Mouse (Mus musculus): ENCODE measurements around the gene Hsd17b2.
"Not testable (repeated sequence)": the region's sequence is repeated elsewhere in the genome, so short reads cannot be mapped to it uniquely, and the experiment has no call there.

The Hsd17b2 gene

DNA sequence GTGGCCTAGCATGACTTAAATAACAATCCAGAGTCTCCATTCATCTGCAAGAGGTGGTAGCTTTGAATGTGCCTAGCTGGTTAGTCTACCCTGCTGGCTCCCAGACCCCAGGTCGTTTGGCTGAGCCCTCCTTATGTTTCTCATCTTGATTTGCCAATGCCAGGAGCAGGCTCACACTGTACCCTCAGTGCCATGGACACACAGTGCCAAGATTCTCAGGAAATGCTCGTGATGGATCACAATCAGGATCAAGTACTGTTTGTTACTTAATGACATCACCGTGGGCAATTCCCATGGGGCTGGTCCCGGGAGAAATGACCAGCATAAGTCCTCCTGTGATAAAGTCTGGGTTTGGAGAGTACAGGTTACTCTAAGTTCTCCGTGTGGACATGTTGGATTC, 14.2 kb downstream of the Hsd17b2 start:
- no peak for DNase-seq (ENCODE audit: low spot score)

DNA sequence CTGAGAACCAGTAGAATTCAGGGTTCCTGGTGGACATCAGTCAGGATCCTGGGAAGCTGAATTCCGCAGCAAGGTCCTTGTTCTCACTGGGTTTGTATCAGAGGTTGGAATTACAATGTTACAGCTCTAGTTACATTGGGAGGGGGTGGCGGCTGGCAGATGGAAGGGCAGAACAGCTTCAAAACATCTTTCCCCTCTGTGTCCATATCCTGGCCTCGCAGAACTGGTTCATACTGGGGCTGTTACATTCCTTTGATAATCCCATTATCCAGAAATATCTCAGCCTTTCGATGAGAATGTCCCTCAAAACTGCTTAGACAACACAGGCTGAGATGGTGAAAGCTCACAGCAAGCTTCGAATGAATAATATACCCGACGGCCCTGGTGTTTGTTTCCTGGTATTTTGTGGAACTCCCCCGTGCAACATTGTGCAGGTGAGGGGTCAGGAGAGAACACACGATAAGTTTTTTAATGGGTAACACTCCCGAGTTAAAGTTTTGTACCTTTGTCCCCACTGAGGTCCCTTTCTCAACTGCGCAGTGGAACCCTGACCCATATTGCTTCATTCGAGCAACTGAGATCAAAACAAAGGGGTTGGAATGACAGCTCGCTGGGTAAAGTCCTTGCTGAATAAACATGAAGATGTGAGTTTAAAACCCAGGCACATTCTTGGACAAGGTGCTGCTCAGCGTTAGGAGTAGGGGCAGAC, 16.6 kb downstream of the Hsd17b2 start:
- no peak for DNase-seq (ENCODE audit: low spot score)

DNA sequence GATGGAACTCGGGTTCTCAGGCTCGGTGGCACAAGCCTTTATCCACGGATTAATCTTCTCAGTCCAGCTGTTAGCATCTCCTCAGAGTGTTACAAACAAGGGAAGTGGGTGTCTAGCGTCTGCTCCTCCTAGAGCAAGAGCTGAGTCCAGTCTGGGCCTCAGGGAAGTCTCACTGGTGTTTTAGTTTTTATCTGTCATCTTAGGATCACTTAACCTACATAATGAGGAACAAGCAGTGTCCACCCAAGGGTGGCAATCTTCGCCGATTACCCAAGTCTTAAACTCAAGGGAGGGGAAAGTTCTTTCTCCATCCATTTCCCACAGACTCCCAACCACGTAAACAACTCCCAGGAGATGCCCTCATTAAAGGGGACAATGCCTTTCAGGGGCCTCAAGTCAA, 24.8 kb downstream of the Hsd17b2 start:
- DNase-seq (ENCODE audit: low spot score), result no peak

DNA sequence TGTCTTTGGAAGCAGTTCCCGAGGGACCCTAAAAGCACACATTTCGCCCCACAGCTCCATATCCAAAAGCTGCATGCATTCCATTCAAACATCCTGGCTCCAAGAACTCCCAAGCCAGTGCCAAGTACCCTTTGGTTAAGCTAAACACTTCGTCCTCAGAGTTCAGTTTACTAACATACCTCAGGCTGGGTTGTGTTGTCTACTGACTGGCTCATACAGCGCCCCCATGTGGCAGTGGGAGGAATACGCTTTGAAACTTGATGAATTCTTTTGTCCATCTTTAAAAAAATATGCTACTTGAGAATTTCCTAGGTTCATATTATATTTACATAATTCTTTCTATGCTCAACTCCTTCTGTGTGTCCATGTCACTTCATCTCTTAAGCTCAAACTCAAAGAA, 25.9 kb downstream of the Hsd17b2 start:
- DNase-seq (ENCODE audit: low spot score), result no peak

DNA sequence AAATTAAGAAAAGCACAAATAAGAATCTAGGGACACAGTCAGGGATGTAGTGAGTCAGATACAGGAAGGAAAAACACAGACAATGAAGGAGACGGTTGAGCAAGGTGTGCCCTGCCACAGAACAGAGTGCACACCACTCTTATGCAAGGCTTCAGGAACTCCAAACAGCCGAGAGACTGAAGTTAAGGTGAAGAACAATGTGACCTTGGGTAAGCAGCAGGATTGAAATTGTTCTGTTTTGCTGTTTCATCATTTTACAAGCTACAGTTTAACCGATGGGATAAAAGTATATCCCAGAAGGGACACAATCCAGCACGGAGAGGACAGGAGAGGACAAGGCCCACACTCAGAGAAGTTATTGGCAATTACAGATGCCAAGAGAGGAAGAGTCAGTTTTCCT, 26.5 kb downstream of the Hsd17b2 start:
- no peak for DNase-seq (ENCODE audit: low spot score)

DNA sequence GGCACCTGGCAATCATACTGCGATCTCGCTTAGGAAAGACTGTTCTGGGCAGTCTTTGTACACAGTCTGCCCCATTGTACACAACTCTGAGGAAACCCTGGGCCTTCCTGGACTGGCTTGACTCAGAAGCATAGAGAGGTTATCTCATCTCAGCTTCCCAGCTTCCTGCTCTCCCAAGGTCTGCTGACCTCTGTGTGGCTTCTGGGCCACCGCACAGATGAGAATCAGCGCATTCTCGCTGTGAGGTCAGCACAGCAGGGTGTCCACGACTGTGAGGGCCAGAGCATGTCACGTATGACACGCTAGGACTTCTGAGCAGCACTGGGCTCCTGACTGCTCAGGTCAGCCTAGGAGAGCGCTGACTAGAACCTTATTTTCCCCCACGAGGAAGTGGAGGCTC, 29.3 kb downstream of the Hsd17b2 start:
- no peak for DNase-seq (ENCODE audit: low spot score)

DNA sequence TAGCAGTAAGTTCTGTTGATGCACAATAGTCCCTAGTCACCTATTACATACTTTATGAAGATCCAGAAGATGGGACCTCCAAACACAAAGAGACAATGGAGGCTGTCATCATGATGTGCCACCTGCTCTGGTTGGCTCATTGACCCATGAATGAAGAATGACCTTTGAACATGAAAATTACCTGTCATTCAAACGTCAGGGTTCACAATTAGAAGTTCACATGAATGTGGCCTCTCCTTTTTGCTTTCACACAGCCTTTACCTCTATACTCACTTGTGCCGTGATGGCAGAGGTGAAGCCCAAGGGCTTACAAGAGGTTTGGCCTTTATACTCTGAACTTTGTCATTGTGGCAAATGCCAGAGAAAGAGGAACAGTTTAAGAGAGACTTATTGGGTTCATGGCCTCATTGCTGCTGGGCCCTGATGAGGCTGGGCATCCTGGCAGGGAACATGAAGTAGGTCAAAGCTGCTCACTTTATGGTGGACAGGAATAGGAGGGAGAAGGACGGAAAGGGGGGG, 35.0 kb downstream of the Hsd17b2 start:
- no peak for DNase-seq (ENCODE audit: low spot score)

DNA sequence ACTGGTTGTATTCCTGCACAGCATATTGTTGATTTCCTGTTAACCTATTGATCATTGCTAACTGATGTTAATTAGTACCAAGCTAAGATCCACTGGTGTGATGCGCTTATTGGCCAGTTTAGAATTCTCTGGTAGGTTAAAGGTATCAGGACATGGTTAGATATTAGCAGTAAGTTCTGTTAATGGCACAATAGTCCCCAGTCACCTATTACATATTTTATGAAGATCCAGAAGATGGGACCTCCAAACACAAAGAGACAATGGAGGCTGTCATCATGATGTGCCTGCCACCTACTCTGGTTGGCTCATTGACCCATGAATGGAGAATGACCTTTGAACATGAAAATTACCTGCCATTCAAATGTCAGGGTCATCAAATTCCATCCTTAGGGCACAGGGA, 36.5 kb downstream of the Hsd17b2 start:
- not testable (repeated sequence) for DNase-seq (ENCODE audit: low spot score)

DNA sequence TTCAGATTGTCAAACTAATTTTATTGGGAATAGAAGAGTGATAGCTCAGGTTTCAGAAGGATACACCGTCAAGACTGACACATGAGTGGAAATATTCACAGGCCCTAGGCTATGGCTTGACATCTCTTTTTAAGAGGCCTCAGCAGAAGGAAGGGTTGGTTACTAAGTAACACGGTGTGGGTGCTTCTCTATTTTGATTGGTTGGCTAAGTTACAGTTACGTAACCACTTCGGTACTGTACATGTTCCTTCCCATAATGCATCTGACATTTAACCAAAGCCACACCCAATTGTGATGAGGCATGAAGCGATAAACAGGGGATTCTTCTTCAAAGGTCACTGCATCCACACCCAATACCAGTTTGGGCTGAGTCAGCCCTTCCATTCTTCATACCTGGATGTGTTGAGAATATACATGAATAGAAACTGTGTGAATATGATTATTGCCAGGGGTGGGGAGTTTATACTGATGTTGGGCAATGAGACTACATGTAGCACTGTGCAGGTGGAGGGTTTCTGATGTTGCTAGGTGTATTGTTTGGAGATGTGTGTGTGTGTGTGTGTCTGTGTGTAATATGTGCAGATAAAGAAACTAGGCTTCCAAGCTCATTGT, 38.8 kb downstream of the Hsd17b2 start:
- no peak for DNase-seq (ENCODE audit: low spot score)

DNA sequence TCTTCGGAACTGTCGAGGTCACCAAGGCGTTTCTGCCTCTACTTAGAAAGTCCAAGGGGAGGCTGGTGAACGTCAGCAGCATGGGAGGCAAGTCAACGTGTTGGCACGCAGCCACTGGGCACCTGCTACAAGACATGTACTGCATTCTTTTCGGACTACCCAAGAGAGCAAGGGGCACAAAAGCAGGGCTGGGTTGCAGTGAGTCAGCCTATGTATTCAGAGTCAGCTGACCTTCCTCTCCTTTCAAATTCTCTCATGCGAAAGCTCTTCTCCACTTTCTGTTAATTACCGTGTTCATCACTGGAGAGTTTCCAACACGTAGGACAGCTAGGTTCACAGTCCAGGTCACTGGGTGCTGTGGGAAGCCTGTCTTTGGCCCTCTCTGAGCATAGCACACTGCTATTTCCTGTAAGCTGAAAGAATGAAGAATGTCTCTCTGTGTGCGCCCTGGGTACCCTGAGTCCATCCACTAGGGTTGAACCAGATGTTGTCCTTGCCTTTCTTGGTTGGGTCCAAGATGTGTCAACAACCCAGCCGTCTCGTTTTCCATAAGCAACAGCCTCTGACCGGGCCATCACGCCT, 40.8 kb downstream of the Hsd17b2 start:
- DNase-seq (ENCODE audit: low spot score), result no peak

DNA sequence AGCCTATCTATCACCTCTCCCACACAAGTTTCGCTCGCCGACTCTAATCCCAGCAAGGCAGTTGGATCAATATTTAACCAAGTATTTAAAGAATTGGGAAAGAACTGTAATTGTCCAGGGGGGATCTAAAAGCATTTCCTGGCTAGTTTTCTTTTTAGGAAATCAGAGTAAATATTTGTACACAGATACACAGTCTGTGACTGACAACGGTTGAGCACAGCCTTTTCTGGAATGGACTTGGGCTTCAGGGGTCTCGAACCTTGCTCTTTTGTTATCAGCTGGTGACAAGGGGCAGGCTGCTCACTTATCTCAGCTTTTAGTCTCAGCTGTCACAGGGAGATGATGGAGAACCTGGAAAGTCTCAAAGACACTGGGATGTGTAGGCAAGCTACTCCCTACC, 44.9 kb downstream of the Hsd17b2 start:
- DNase-seq (ENCODE audit: low spot score), result no peak

DNA sequence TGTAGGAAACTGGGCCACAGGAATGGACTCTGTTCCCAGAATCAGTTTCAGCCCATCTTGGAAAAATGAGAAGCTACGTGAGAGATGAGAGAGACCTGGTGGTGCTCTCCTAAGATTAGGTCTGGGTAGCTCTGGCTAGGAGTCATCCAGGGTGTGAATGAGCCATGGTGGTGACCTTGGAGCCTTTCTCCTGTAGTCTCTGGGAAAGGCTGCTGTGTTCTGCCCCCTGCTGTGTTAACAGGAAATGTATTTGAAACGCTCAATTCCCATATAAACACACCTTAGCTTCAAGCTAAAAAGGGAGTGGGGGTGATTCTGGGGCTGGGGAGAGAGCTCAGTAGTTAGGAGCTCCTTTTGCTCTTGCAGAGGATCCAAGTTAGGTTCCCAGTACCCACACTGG, 45.7 kb downstream of the Hsd17b2 start:
- no peak for DNase-seq (ENCODE audit: low spot score)

DNA sequence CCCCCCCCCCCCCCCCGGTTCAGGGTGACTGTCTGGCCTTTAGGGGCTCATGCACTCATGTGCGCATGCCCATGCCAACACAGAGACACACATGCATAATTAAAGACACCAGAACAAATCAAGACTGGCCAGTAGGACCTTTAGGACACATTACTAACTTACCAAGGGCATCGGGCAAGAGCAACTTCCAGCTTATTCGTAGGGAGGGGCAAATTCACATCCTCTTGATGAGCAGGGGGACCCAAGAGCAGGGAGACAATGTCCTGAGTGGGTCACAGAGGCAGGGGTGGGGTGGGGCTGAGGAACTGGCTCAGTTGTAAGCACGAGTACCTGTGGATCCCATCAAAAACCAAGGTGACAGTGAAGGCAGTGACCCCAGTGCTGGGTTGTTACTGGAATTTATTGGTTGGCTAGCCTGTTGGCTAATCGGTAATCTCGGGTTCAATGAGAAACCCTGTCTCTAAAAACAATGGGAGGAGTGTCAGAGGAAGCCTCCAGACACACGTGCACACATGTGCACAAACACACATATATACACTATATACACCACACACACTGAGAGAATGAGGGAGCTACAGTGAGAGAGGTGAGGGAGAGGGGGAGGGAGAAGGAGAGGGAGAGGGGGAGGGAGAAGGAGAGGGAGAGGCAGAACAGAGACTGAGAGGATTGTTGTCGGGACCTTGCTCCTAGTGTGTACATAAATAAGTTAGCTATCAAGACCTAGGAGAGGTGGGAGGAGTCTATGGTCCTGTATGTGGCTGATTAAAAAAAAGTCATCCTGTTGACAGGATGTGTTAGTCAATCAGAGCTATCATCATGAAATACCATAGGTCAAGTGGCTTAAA, 46.4 kb downstream of the Hsd17b2 start:
- no peak for DNase-seq (ENCODE audit: low spot score)

DNA sequence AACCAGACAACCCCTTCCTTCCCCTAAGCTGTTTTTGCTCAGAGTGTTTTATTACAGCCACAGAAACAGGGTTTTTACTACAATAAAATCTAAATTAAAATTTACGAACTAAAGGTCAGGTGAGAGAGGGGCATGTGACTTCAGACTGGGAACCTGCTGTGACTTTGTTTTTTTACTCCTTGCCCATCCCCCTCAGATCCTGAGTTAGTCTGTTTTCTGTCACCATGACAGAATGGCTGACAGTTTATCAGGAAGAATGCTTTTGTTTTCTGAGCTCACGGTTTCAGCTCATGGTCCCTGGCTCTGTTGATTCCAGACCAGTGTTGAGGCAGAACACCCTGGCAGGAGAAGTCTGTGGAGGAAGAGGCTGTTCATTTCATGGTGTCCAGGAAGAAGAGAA, 47.7 kb downstream of the Hsd17b2 start:
- no peak for DNase-seq (ENCODE audit: low spot score)

DNA sequence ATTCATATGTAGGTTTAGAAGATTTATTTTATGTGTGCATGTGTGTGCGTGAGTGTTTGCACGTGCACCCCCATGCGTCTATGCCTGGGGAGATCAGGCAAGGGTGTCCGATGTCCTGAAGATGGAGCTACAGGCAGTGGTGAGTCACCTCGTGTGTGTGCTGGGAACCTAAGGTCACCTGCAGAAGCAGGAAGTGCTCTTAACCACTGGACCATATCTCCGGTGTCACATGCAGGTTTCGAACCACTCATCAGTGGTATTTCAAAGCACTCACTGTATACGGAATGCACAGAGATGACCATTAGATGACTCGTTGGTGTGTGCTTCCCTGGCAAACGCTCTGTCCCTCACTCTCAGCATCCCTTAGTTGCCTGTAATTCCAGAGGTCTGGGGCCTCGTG, 56.2 kb downstream of the Hsd17b2 start:
- DNase-seq (ENCODE audit: low spot score), result no peak

DNA sequence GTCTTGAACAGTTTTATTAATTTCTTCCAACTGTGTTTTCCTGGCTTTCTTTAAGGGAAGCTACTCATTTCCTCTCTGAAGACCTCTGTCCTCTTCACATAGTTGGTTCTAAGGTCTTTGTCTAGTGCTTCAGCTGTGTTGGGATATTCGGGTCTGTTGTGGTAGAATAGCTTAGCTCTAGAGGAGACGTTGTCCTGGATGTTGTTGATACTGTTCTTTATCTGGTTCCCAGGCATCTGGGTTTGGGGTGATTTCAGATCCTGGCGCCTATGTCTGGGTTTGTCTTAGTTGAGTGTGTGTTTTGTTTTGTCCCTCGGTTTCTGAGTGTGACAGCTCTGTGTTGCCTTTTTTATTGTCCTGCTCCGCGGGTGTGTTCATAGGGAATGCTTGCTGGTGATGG, 61.1 kb downstream of the Hsd17b2 start:
- no peak for DNase-seq (ENCODE audit: low spot score)

DNA sequence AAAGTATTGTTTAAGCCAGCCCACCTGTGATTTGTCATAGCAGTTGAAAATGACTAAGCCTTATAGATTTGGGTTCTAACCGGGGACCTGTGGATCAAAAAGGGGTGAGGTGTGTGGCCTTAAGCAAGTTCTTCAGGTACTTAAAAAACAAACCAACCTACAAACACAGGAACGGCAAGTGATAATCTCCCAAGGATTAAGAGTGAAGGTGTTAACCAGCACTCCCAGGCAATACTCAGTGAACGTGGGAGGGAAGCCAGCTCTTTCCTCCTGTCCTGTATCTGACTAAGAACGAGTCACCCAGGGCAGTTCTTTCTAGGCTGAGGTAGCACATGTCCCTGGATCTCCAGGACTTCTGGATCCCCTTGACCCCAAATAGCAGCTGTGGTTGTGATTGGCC, 62.9 kb downstream of the Hsd17b2 start:
- no peak for DNase-seq (ENCODE audit: low spot score)

DNA sequence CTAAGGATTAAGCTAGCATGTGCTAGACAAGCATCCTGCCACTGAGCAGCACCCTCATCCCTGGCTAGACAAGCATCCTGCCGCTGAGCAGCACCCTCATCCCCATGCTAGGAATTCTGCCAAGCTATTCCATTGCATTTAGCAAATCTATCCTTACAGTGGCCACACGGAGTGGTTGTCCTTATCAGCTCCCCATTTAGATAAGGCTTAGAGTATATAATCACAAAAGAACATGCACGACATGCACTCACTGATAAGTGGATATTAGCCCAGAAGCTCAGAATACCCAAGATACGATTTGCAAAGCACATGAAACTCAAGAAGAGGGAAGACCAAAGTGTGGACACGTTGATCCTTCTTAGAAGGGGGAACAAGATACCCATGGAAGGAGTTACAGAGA, 64.2 kb downstream of the Hsd17b2 start:
- DNase-seq (ENCODE audit: low spot score), result no peak

DNA sequence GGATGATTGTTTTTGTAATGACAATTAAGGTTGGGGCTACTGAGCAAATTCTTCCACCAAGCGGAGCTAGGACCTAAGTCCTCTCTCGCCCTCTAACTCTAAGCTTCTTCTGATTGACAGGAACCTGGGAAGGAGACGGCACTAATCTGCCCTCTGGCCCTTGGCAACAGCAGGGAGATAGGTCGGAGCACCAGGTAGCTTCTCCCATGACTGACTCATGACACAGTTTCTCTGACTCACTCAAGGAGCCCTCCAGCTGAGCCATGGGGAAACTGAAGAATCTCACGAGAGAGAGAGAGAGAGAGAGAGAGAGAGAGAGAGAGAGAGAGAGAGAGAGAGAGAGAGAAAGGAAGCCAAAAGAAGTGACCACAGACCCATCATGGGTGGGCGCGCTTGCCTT, 67.3 kb downstream of the Hsd17b2 start:
- no peak for DNase-seq (ENCODE audit: low spot score)

DNA sequence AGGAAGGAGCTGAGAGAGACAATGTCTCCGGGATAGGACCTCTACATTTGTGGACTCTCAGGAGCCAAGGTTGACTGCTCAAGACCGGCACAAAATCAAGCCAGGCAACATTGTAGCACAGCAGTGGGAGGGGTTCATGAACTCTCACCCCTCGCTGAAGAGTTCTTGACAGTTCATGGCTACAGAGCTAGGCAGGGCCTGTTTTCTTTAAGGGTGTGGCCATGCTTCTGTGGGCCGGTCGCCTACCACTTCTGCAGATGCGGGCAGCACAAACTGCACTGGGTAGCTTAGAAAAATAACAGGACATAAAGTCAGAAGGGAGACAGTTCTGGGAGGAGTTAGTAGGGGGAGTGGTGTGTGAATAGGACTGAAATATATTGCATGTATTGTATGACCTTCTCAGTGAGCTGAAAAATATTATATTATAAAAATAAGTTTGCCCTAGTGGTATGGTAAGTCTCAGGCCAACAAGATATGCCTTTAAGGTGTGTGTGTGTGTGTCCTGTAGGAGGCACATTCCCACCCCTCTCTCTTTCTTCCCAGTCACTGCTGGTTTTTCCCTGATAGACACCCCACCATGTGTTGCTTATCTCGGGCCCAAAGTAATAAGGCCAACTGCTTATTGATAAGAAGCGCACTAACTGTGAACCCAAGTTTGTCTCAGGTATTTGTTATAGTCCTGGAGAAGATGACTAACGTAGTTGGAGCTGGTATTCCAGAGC, 69.6 kb downstream of the Hsd17b2 start:
- no peak for DNase-seq (ENCODE audit: low spot score)

DNA sequence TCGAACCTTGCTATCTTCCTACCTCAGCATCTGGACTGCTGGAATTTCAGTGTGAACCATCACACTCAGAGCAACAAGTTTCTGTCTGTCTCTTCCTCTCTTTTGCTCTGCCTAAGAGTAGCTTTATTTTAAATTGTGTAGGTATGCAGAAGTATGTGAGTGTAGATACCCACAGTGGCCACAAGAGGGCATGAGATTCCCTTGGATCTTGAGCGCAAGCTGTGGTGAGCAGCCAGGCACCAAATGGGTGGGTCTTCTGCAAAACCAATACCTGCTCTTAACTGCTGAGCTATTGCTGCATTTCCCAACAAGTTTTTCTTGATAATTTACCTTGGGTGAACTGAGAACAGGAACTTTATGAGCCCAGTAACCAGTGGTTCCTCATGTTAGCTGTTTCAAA, 70.4 kb downstream of the Hsd17b2 start:
- DNase-seq (ENCODE audit: low spot score), result no peak

DNA sequence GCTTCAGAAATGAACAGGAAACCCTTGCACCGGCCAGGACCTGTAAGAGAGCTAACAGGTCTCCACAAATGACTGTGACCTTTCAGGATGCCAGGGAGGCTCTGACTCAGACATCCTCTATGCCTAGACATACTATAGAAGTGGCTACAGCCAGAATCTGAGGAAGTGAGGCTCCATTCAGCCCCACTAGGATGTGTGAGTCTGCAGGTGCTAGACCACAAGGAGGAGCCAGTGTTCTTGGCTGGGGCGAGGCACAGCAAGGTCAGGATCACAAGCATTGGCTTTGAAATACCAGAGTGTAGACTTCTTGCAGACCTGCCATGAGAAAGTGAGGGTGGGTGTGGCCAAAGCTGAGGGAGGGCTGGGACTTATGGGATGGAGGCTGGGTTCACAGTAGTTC, 70.9 kb downstream of the Hsd17b2 start:
- no peak for DNase-seq (ENCODE audit: low spot score)

Measured in layer of hippocampus, adult 9-10 months (tissue).